Mouse (Mus musculus): ENCODE results near the gene Pdcd11. TPM values are rescaled to one million over a fixed set of nuclear protein-coding genes. Genes with fewer than 3 reads are reported as not detected.

Gene Pdcd11
- total RNA-seq, 2 experiments from 2014 or later: 18.9 to 20.5 TPM

DNA sequence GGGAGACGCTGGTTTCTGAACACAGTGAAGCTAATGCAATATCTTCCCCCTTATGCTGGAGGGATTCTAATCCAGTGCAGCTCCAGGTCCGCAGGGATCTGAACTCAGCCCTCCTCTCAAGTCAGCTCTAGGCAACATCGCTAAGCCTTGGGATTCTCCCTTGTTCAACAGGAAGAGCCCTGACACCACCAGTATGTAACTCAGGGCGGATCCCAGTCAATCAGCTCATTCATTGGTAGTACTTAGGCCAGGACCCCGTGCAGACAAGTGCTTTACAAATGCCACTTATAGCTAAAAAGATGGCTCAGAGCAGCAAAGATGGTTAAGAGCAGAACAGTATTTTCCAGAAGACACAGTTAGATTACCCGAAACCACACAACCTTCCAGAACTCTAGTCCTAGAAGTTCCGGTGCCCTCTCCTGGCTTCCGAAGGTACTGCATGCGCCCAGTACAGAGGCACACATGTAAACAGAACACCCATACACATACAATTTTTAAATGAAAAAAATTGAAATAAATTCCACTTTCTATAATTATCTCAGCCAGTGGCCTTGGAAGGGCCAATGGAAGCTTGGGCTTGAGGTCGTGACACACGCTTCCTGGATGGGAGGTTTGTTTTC, 78.3 kb downstream of the Pdcd11 start:
- DNase-seq: peak; percentile 93

- DNase-seq: no peak
Measured at GRCm38 (mm10) chr19:47174515-47174914, 83.9 kb downstream of the Pdcd11 start.

DNA sequence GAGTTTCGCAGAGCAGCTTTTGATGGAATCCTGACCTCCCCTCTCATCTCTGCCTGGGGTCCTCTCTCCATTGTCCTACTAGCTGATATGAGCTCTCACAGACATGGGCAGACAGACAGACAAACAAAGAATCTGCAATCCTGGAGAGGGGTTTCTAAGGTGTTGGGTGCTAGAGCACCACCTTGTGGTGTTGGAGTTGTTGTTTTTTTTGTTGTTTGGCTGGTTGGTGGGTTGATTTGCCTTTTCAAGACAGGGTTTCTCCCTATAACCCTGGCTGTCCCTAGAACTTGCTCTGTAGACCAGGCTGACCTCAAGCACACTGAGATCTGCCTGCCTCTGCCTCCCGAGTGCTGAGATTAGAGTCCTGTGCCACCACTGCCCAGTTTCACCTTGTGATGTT, 84.9 kb downstream of the Pdcd11 start:
- no peak for DNase-seq

DNA sequence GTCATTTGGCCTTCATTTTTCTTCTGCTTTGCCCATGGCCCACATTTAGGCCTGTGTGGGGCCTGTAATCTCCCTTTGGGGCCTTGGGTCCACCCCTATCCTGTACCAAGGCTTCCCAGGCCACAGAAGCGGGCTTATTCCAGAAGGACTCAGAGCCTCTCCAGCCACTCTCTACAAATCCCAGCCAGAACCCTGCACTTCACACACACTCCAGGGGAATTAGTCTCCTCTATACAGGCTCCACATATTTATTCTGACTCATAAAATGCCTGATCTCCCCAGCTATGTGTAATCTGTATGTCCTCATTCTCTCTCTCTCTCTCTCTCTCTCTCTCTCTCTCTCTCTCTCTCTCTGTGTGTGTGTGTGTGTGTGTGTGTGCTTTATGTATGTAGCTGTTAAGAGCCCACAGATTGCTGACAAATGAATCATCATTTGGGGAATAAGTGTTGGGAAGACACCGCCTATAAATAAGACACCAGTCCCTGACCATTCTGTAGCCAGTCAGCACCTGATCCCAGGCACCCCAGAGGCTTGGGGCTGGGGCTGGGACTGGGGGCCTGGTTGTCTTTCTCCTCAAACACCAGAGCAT, 86.4 kb downstream of the Pdcd11 start:
- DNase-seq: no peak

GRCm38 (mm10) chr19:47178001-47178400, 87.4 kb downstream of the Pdcd11 start:
- peak; percentile 39 for DNase-seq

DNA sequence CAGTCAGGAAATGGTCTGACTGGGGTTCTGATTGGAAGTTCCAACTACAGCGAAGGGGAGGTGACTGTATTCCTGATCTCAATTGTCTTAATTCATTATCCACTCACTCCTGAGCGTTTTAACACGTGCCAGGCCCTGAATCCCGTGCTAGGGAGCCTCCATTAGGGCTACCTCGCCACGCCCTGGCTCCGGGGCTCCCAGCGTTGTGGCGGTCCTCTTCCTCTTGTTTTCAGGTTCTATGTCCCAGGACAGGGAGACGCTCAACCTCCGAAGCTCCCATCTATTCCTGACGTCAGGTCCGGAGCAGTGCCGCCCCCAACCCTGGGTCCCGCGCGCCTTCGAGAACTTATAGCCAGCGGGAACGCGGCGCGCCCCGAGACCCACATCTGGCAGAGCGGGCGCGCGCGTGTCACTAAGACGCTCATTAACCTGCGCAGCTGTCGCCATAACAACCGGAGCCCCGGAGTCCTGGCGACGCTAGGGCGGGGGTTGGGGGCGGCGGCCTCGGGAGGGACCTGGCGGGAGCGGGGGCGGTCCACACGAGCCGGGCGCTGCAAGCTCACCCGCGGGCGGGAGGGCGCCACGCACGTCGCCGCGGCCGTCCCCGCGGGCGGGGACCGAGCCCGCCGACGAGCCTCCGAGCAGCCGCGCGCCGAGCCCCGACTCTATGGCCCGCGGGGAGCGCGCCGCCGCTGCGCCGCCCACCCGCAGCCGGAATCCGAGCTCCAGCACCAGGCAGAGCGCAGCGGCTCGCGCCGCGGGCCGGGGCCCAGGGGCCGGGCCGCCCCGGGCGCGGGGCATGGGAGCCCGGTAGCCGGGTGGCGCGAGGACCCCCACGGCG, 88.1 kb downstream of the Pdcd11 start, which contains the start of gene Neurl1a:
Neurl1a (plus strand) TSS at position 390 of the 841 bp plus-strand sequence.
- peak; percentile 75 for DNase-seq

GRCm38 (mm10) chr19:47179272-47179809, 88.8 kb downstream of the Pdcd11 start:
- peak; percentile 47 for DNase-seq

DNA sequence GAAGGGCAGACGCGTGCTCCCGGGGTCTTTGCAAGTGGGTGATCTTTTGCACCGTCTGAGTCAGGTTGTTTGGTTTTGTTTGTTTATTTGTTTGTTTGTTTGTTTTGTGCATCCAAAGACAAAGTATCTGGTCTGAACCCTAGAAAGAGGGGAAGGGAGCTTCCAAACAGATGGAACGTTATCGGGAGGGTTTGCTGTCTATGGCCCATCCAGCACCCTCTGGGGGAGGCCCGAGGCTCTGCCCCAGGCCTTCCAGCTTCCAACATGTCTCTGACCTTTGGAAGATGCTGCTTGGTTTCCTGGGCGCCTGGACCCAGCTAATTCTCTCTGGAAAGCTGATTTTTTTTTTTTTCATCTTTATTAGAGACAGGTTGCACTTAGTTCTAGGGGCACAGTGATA, 89.4 kb downstream of the Pdcd11 start:
- no peak for DNase-seq

Other genes starting within 250 kb of the Pdcd11 start
- gene Ina, start 76.1 kb upstream of the Pdcd11 start, total RNA-seq (2021): 10 to 100 TPM in 1 of 2 experiments, 1 to 10 TPM in 1; 7.6 to 12.2 TPM
- 10 to 100 TPM; 73.1 to 77.3 TPM for gene Nt5c2, start 75.6 kb upstream of the Pdcd11 start, total RNA-seq (2021)
- 1 to 10 TPM; 8.6 to 8.9 TPM for gene Pcgf6, start 39.9 kb upstream of the Pdcd11 start, total RNA-seq (2021)
- gene Taf5, start 23.0 kb upstream of the Pdcd11 start, total RNA-seq (2021): 1 to 10 TPM; 4.4 to 4.8 TPM
- gene Usmg5, start 121 bp upstream of the Pdcd11 start, total RNA-seq (2021): 1,000 to 10,000 TPM; 1,198 to 1,276 TPM
- 1 to 10 TPM; 3.5 to 4.9 TPM for gene Calhm2, start 47.5 kb downstream of the Pdcd11 start, total RNA-seq (2021)
- not detected for gene Calhm1, start 53.5 kb downstream of the Pdcd11 start, total RNA-seq (2021)
- not detected for gene Calhm3, start 67.0 kb downstream of the Pdcd11 start, total RNA-seq (2021)
- gene Neurl1a, start 88.1 kb downstream of the Pdcd11 start, total RNA-seq (2021): 10 to 100 TPM; 13.6 to 19.4 TPM